In genomic region chr6:125379781-125380180, GRCm38 (mm10) we compare ENCODE assay signal across 8 mouse cellular contexts. TPM values are rescaled to one million over a fixed set of nuclear protein-coding genes. Genes with fewer than 3 reads are reported as not detected.
DNase-seq lines count a peak whose midpoint lies in the region; ATAC-seq and TF ChIP-seq lines count a peak whose summit lies in the region.

No protein-coding gene starts in this region.

- no peaks in the 10 kb centered on the region for H3K36me3 ChIP-seq in heart, embryonic 11.5 days (ENCODE audit: control insufficient read depth, insufficient read depth, low read length)
- no peaks in the 10 kb centered on the region for H3K36me3 ChIP-seq in heart, adult 2 months (ENCODE audit: control insufficient read depth, insufficient read depth, low read length)
- H3K36me3 ChIP-seq in embryonic facial prominence, embryonic 10.5 days (replicated peaks): no peaks in the 10 kb centered on the region
- H3K36me3 ChIP-seq in intestine, embryonic 15.5 days: no peaks in the 10 kb centered on the region
- H3K36me3 ChIP-seq in midbrain, embryonic 10.5 days: no peaks in the 10 kb centered on the region

- DNase-seq in heart, adult 2 months: no peak
- DNase-seq in embryonic facial prominence, embryonic 10.5 days (ENCODE audit: low spot score): no peak
- DNase-seq in midbrain, embryonic 10.5 days (ENCODE audit: low spot score): no peak
- DNase-seq in adrenal gland, postnatal 14 days: no peak
- DNase-seq in layer of hippocampus, postnatal 36 days: no peak
- no peak for DNase-seq in left cerebral cortex, adult 2 months (ENCODE audit: extremely low spot score in 1 of 2, low spot score in 2 of 2)

- peak overlapping the region; percentile 63 for H3K4me2 ChIP-seq in heart, embryonic 11.5 days
- peak overlapping the region; percentile 88 for H3K4me2 ChIP-seq in intestine, embryonic 15.5 days (replicated peaks)

- H3K4me3 ChIP-seq in heart, embryonic 11.5 days (ENCODE audit: low read depth, low read length): peak overlapping the region; percentile 33; the same call in 1 of the 2 replicates
- H3K4me3 ChIP-seq in heart, adult 2 months: no peak overlapping the region
- H3K4me3 ChIP-seq in embryonic facial prominence, embryonic 10.5 days: peak overlapping the region; percentile 54
- H3K4me3 ChIP-seq in intestine, embryonic 15.5 days (replicated peaks): peak overlapping the region; percentile 50
- H3K4me3 ChIP-seq in midbrain, embryonic 10.5 days: peak overlapping the region; percentile 45
- no peak overlapping the region for H3K4me3 ChIP-seq in left cerebral cortex, adult 2 months

- no peak overlapping the region for H3K27ac ChIP-seq in heart, embryonic 11.5 days (ENCODE audit: low read depth, low read length)
- H3K27ac ChIP-seq in heart, adult 2 months: no peak overlapping the region
- H3K27ac ChIP-seq in embryonic facial prominence, embryonic 10.5 days (replicated peaks): no peak overlapping the region
- H3K27ac ChIP-seq in intestine, embryonic 15.5 days: no peak overlapping the region
- no peak overlapping the region for H3K27ac ChIP-seq in midbrain, embryonic 10.5 days (replicated peaks)
- H3K27ac ChIP-seq in left cerebral cortex, adult 2 months: no peak overlapping the region

- intact Hi-C loops in heart, adult 2 months (cut with DNase I): no loop called here
- intact Hi-C loops in left cerebral cortex, adult 2 months (cut with DNase I): no loop called here

- TF ChIP-seq CTCF in heart, adult 2 months (IDR thresholded peaks at IDR 0.05): no peak
- TF ChIP-seq CTCF in left cerebral cortex, adult 2 months (IDR thresholded peaks at IDR 0.05): no peak

- no peak for TF ChIP-seq EP300 in heart, adult 2 months (IDR thresholded peaks at IDR 0.05; ENCODE audit: insufficient read depth, low read depth, low read length)

- no peak for ATAC-seq in heart, embryonic 11.5 days (replicated peaks; ENCODE audit: insufficient number of reproducible peaks, low FRiP score, low TSS enrichment)
- ATAC-seq in intestine, embryonic 15.5 days: peak; percentile 29

- H3K9me3 ChIP-seq in heart, embryonic 11.5 days (replicated peaks; ENCODE audit: control insufficient read depth, low read length): no peaks in the 10 kb centered on the region
- H3K9me3 ChIP-seq in embryonic facial prominence, embryonic 10.5 days: no peaks in the 10 kb centered on the region
- no peaks in the 10 kb centered on the region for H3K9me3 ChIP-seq in intestine, embryonic 15.5 days
- H3K9me3 ChIP-seq in midbrain, embryonic 10.5 days (replicated peaks): no peaks in the 10 kb centered on the region

- no peak for TF ChIP-seq POLR2A in heart, adult 2 months (IDR thresholded peaks at IDR 0.05; ENCODE audit: insufficient read depth, low read depth, low read length)

- H3K4me1 ChIP-seq in heart, embryonic 11.5 days (ENCODE audit: control insufficient read depth, insufficient read depth, low read length): peaks cover 24% of the 10 kb centered on the region
- H3K4me1 ChIP-seq in heart, adult 2 months (ENCODE audit: control insufficient read depth, insufficient read depth, low read length): peaks cover 5% of the 10 kb centered on the region
- H3K4me1 ChIP-seq in embryonic facial prominence, embryonic 10.5 days: peaks cover 36% of the 10 kb centered on the region
- H3K4me1 ChIP-seq in intestine, embryonic 15.5 days (replicated peaks): peaks cover 29% of the 10 kb centered on the region
- peaks cover 41% of the 10 kb centered on the region for H3K4me1 ChIP-seq in midbrain, embryonic 10.5 days

- no peak overlapping the region for H3K9ac ChIP-seq in heart, embryonic 11.5 days (ENCODE audit: low read depth, low read length)
- no peak overlapping the region for H3K9ac ChIP-seq in heart, adult 2 months (ENCODE audit: low read depth, low read length)
- H3K9ac ChIP-seq in intestine, embryonic 15.5 days: peak overlapping the region; percentile 54; the same call in 1 of the 2 replicates

- 4% methylated on average over 9 of the region's 9 CpGs for WGBS in heart, embryonic 11.5 days (ENCODE audit: insufficient replicate concordance)
- 16% methylated on average over 9 of the region's 9 CpGs for WGBS in heart, adult 2 months
- WGBS in embryonic facial prominence, embryonic 10.5 days: 3% methylated on average over 9 of the region's 9 CpGs
- 10% methylated on average over 9 of the region's 9 CpGs for WGBS in intestine, embryonic 15.5 days
- 5% methylated on average over 9 of the region's 9 CpGs for WGBS in midbrain, embryonic 10.5 days

- H3K27me3 ChIP-seq in heart, embryonic 11.5 days (ENCODE audit: control insufficient read depth, insufficient read depth, low read length): peaks cover 72% of the 10 kb centered on the region
- peaks cover 11% of the 10 kb centered on the region for H3K27me3 ChIP-seq in heart, adult 2 months (ENCODE audit: control insufficient read depth, insufficient read depth, low read length)
- peaks cover 84% of the 10 kb centered on the region for H3K27me3 ChIP-seq in embryonic facial prominence, embryonic 10.5 days (replicated peaks; ENCODE audit: low read depth, poor library complexity, severe bottlenecking)
- peaks cover 15% of the 10 kb centered on the region for H3K27me3 ChIP-seq in intestine, embryonic 15.5 days (replicated peaks)
- peaks cover 83% of the 10 kb centered on the region for H3K27me3 ChIP-seq in midbrain, embryonic 10.5 days (ENCODE audit: low read depth, poor library complexity, severe bottlenecking)

- H3K79me2 ChIP-seq in heart, adult 2 months (replicated peaks; ENCODE audit: control insufficient read depth, insufficient read depth, low read length): no peaks in the 10 kb centered on the region

RNA-seq across cellular contexts. Expression of gene Plekhg6, which starts 0.8 kb away (rescaled TPM):
- polyA plus RNA-seq in heart, embryonic 11.5 days (2014; fragmentation: Nextera tagmentation; extraction: Ambion mirVana): not detected in 2 replicates
- total RNA-seq in heart, adult 2 months (2021): under 1 TPM in 1 of 2 experiments, not detected in 1; 0.08 TPM
- 0.06 and 0.14 TPM in 2 replicates for polyA plus RNA-seq in heart, adult 2 months (2012; rRNA removed)
- 0.21 and 0.32 TPM in 2 replicates for polyA plus RNA-seq in embryonic facial prominence, embryonic 10.5 days (2016; fragmentation: Nextera tagmentation; extraction: Ambion mirVana)
- 7.3 and 8.9 TPM in 2 replicates for polyA plus RNA-seq in intestine, embryonic 15.5 days (2015; fragmentation: Nextera tagmentation; extraction: Ambion mirVana)
- 0.12 and 0.15 TPM in 2 replicates for polyA plus RNA-seq in midbrain, embryonic 10.5 days (2016; fragmentation: Nextera tagmentation; extraction: Ambion mirVana)
- total RNA-seq in adrenal gland, postnatal 14 days (2021): 0.38 and 0.52 TPM in 2 replicates
- under 1 TPM in 1 of 2 experiments, not detected in 1; 0.25 TPM for total RNA-seq in layer of hippocampus, postnatal 36 days (2021)
- under 1 TPM; 0.30 to 0.34 TPM for total RNA-seq in left cerebral cortex, adult 2 months (2021)

RNA-seq across cellular contexts. Expression of gene Tnfrsf1a, which starts 30.6 kb away (rescaled TPM):
- 33.3 and 37.0 TPM in 2 replicates for polyA plus RNA-seq in heart, embryonic 11.5 days (2014; fragmentation: Nextera tagmentation; extraction: Ambion mirVana)
- total RNA-seq in heart, adult 2 months (2021): 10 to 100 TPM; 50.8 to 62.8 TPM
- polyA plus RNA-seq in heart, adult 2 months (2012; rRNA removed): 57.1 and 59.7 TPM in 2 replicates
- 33.4 and 34.8 TPM in 2 replicates for polyA plus RNA-seq in embryonic facial prominence, embryonic 10.5 days (2016; fragmentation: Nextera tagmentation; extraction: Ambion mirVana)
- 69.1 and 71.4 TPM in 2 replicates for polyA plus RNA-seq in intestine, embryonic 15.5 days (2015; fragmentation: Nextera tagmentation; extraction: Ambion mirVana)
- polyA plus RNA-seq in midbrain, embryonic 10.5 days (2016; fragmentation: Nextera tagmentation; extraction: Ambion mirVana): 21.7 and 24.5 TPM in 2 replicates
- 210 and 220 TPM in 2 replicates for total RNA-seq in adrenal gland, postnatal 14 days (2021)
- total RNA-seq in layer of hippocampus, postnatal 36 days (2021): 10 to 100 TPM in 1 of 2 experiments, 1 to 10 TPM in 1; 9.9 to 12.6 TPM
- 10 to 100 TPM; 10.8 to 11.1 TPM for total RNA-seq in left cerebral cortex, adult 2 months (2021)

RNA-seq across cellular contexts. Expression of gene Scnn1a, which starts 59.3 kb away (rescaled TPM):
- polyA plus RNA-seq in heart, embryonic 11.5 days (2014; fragmentation: Nextera tagmentation; extraction: Ambion mirVana): 0.69 and 0.93 TPM in 2 replicates
- under 1 TPM; 0.37 to 0.75 TPM for total RNA-seq in heart, adult 2 months (2021)
- 0.76 and 3.1 TPM in 2 replicates for polyA plus RNA-seq in heart, adult 2 months (2012; rRNA removed)
- polyA plus RNA-seq in embryonic facial prominence, embryonic 10.5 days (2016; fragmentation: Nextera tagmentation; extraction: Ambion mirVana): 0.57 and 0.87 TPM in 2 replicates
- polyA plus RNA-seq in intestine, embryonic 15.5 days (2015; fragmentation: Nextera tagmentation; extraction: Ambion mirVana): 2.6 and 3.3 TPM in 2 replicates
- polyA plus RNA-seq in midbrain, embryonic 10.5 days (2016; fragmentation: Nextera tagmentation; extraction: Ambion mirVana): 0.25 and 0.48 TPM in 2 replicates
- total RNA-seq in adrenal gland, postnatal 14 days (2021): 1.0 and 1.9 TPM in 2 replicates
- 1 to 10 TPM; 4.1 to 4.3 TPM for total RNA-seq in layer of hippocampus, postnatal 36 days (2021)
- 1 to 10 TPM; 2.5 to 2.7 TPM for total RNA-seq in left cerebral cortex, adult 2 months (2021)

Comparison
In these comparisons a context has a peak if more than half of its experiments do, and no peak if none do; other contexts are left out.
1. H3K4me3 ChIP-seq: peak in heart, embryonic 11.5 days (single experiment), embryonic facial prominence, embryonic 10.5 days (single experiment), intestine, embryonic 15.5 days (single experiment) and midbrain, embryonic 10.5 days (single experiment); none in heart, adult 2 months (single experiment) and left cerebral cortex, adult 2 months (single experiment).